Mouse (Mus musculus) effector memory CD4-positive, alpha-beta T cell, adult 5 months (primary cell): Measurements from ENCODE around the gene Epas1. TPM values are rescaled to one million over a fixed set of nuclear protein-coding genes. Genes with fewer than 3 reads are reported as not detected.

Experiments used
- polyA plus RNA-seq: library from polyadenylated mRNA; unstranded; fragments of 100-300 nt; shearing (Covaris generic); gene quantifications from one replicate; pipeline ENCODE4 v1.2.1, GENCODE M21; 2017

Epas1 gene
- 12.3 TPM for polyA plus RNA-seq

DNA sequence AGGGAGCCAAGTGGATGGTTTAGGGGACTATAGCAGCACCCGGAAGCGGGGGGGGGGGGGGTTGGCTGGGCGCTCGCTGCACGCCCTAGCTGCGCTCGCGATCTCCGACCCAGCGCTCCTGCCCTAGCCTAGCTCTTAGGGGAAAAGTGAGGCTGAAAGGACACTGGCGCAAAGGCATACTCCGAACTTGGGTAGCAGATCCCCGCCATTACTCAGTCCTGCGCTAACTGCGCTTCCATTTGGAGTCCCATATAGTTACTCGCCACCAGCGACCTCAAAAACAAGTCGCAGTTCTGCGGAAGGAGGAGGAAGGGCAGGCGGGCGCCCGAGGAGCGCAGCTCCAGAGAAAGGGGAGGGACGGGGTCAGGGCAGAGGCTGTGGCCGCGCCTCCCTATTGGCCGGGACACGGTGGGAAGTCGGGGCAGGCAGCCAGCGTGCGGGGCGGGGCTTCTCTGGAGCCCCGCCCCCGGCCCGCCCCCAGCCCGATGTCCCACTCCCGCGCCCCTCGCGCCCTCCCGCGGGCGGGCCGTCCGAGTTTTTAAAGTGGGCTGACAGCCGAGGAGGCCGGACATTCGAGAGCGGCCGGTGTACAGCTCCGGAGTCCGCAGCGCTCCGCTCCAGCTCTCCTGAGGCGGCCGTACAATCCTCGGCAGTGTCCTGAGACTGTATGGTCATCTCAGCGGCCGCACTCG, at the start of gene Epas1:
Gene Epas1, plus strand, starts transcription at position 571 of the 692 bp plus-strand sequence.

Other genes starting within 250 kb of the Epas1 start
- gene Gm10309, start 248.5 kb upstream of the Epas1 start, polyA plus RNA-seq = 0.61 TPM
- not detected for gene Tmem247, start 163.6 kb downstream of the Epas1 start, polyA plus RNA-seq
- not detected for gene Atp6v1e2, start 194.2 kb downstream of the Epas1 start, polyA plus RNA-seq
- 10.9 TPM for gene Rhoq, start 209.4 kb downstream of the Epas1 start, polyA plus RNA-seq